Mouse (Mus musculus): ENCODE data around the gene Bid. TPM values are rescaled to one million over a fixed set of nuclear protein-coding genes. Genes with fewer than 3 reads are reported as not detected.

Gene Bid
- 10 to 100 TPM in 1 of 2 experiments, 1 to 10 TPM in 1; 9.4 to 10.4 TPM for total RNA-seq (2021)

- DNase-seq (ENCODE audit: low spot score in 2 of 2), result peak; percentile 74 to 82
- intact Hi-C loops (cut with DNase I), result no loop called here
Measured at GRCm38 (mm10) chr6:120916074-120916971, at the start of gene Bid. Bid (minus strand) TSS chr6:120916853.

DNA sequence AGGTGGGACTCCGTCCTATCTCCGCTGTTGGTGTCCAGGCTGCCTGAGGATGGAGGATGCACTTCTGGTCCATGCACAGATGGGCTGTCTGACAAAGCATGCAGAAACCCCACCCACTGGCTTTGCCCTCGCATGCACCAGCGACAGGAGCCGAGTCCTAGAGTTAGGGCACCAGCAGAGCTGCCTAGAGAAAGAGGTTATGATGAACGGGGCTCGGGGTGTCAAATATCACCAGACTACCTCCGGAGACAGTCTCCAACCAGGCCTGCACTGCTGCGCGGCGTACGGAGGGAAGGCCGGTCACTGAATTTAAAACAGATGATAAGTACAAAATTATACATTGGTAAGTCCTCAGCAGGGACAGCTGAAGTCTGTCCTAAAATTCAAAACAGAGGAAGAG lies 49.2 kb upstream of the Bid start:
- no peak for DNase-seq (ENCODE audit: low spot score in 2 of 2)
- intact Hi-C loops (cut with DNase I), result no loop called here

GRCm38 (mm10) chr6:120964179-120964578 lies 47.5 kb upstream of the Bid start:
- intact Hi-C loops (cut with DNase I), result no loop called here
- no peak for DNase-seq (ENCODE audit: low spot score in 2 of 2)

DNA sequence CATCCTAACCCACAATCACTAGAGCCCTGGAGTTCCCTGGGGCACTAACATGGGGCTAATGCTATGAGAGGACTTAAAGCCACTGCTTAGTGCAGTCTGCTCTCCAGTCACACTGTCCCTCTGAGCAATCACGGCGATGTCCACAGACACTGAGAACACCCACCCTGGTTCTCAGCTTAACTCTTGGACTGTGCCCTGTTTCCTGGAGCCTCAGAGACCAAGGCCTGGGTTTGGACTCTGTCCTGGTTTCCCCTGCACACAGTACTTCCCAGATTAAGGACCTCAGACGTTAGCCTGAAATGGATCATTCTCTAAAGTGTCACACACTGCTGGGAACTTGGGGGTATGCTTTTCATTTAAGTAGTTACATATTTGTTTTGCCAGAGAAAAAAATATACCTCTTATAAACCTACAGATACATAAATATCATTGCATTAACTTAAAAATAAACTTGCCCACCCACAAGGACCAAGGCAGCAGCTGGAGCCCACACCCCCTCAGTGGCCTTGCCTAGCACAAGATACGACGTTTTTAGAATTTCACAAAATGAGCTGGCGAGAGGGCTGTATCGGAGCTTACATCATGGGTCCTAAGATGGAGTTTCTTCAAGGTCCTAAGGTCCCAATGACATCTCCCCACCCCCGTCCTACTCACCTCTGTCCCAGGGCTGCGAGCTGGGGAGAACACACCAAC lies 43.8 kb upstream of the Bid start:
- DNase-seq (ENCODE audit: low spot score in 2 of 2), result peak in 1 of 2 experiments; percentile 72
- intact Hi-C loops (cut with DNase I), result no loop called here

GRCm38 (mm10) chr6:120957331-120957730 lies 40.7 kb upstream of the Bid start:
- DNase-seq (ENCODE audit: low spot score in 2 of 2), result no peak
- intact Hi-C loops (cut with DNase I), result no loop called here

- DNase-seq (ENCODE audit: low spot score in 2 of 2), result no peak
- intact Hi-C loops (cut with DNase I), result no loop called here
Measured at GRCm38 (mm10) chr6:120956259-120957161, 39.9 kb upstream of the Bid start.

- intact Hi-C loops (cut with DNase I), result no loop called here
- peak in 1 of 2 experiments; percentile 43 for DNase-seq (ENCODE audit: low spot score in 2 of 2)
Measured at GRCm38 (mm10) chr6:120955215-120955614, 38.6 kb upstream of the Bid start.

DNA sequence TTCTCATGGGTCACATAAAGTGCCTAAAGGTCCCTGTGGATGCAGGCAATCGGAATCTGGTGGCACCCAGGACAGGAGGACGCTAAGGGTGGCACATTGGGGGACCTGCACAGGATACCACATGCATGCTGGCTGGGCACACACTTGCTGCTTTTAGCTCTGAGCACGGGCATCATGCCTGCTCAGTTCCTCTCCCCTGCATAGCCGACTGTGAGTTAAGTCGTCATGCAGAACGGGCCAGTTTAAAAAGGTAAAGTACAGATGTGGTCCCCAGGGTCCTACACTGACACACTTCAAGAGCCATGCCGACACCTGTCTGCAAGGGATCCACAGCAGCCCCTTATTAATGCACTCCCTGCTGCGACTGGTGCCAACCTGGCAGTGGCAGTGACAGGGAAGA lies 37.6 kb upstream of the Bid start:
- no peak for DNase-seq (ENCODE audit: low spot score in 2 of 2)
- intact Hi-C loops (cut with DNase I), result no loop called here

GRCm38 (mm10) chr6:120952475-120952874 lies 35.8 kb upstream of the Bid start:
- no peak for DNase-seq (ENCODE audit: low spot score in 2 of 2)
- intact Hi-C loops (cut with DNase I), result no loop called here

DNA sequence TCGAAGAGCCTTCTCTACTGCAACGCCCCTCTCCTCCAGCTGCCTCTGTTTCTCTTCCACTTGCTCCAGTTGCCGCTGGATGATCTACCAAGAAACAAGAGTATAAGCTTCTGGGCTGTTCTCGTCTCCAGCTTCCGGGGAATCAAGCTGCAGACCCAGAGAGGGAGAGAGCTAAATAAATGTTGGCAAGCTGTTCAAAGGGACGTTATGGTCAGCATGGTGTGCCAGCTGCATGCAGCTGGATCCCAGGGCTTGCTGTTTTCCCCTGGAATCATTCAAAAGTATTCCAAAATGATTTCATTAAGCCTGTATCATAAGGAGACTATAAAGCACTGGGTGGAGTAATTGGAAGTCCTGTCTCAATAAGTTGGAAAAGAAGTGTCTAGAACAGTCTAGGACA lies 34.7 kb upstream of the Bid start:
- intact Hi-C loops (cut with DNase I), result no loop called here
- no peak for DNase-seq (ENCODE audit: low spot score in 2 of 2)

DNA sequence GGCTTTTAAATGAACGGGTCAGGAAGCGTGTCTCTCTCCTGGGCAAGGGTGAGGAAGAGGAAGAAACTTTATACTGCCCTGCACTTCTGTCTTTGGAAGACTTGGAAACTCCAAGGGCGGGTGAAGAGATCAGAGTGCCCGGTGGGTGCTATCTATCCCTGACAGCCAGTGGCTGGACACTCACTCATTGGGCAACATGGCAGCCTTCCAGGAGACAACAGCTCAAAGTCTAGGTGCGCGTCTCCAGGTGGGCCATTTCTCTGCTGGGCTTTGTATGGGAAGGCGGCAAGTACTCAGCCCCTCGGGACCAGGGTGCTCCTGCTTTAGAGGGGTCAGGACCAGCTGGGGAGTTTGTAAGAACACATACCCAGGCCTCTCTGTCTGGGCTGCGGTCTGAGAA lies 28.9 kb upstream of the Bid start:
- no peak for DNase-seq (ENCODE audit: low spot score in 2 of 2)
- intact Hi-C loops (cut with DNase I), result no loop called here

GRCm38 (mm10) chr6:120943964-120944363 lies 27.3 kb upstream of the Bid start:
- no peak for DNase-seq (ENCODE audit: low spot score in 2 of 2)
- intact Hi-C loops (cut with DNase I), result no loop called here

DNA sequence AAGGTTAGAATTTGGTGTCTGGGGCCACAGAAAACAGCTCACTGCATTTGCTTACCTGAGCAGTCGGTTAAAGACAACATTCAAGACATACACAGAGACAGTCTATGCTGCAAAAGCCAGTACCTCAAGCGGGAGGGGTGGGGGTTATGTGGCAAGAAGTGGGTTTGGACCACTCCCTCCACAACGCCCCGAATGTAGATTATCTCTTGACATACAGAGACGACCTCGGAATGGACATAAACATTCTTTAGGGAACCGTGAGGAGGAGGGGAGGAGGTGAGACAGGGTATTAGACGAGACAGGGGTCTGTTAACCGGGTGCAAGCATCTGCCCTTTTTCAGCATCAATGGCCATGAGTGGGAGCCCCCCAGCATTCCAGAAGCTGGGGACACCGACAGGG lies 26.9 kb upstream of the Bid start:
- intact Hi-C loops (cut with DNase I), result no loop called here
- DNase-seq (ENCODE audit: low spot score in 2 of 2), result no peak

- intact Hi-C loops (cut with DNase I), result no loop called here
Measured at GRCm38 (mm10) chr6:120943079-120943478, 26.4 kb upstream of the Bid start.

DNA sequence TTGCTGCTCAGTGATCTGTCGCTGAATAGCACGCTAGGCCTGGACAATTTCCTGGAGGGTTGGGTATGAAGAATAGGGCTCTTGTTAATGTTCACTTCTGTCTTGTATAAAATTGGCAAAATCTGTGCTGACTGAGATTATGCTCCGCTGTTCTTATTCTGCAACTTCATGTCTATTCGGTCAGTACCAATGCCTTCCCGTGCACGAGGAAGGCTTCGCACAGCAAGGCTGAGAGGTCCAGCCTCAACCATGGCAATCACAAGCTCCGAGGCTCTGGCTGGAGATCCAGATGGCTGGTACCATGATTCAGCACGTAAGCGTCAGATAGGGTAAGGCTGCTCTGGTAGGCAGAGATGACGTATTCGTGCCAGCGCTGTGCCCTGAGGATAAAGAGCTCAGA lies 24.9 kb upstream of the Bid start:
- peak; percentile 27 to 66 for DNase-seq (ENCODE audit: low spot score in 2 of 2)
- intact Hi-C loops (cut with DNase I), result no loop called here

More at GRCm38 (mm10) chr6:120943079-120943478, 26.4 kb upstream of the Bid start:
- no peak for DNase-seq (ENCODE audit: low spot score in 2 of 2)

- DNase-seq (ENCODE audit: low spot score in 2 of 2), result no peak
- intact Hi-C loops (cut with DNase I), result no loop called here
Measured at GRCm38 (mm10) chr6:120941084-120941481, 24.4 kb upstream of the Bid start.

DNA sequence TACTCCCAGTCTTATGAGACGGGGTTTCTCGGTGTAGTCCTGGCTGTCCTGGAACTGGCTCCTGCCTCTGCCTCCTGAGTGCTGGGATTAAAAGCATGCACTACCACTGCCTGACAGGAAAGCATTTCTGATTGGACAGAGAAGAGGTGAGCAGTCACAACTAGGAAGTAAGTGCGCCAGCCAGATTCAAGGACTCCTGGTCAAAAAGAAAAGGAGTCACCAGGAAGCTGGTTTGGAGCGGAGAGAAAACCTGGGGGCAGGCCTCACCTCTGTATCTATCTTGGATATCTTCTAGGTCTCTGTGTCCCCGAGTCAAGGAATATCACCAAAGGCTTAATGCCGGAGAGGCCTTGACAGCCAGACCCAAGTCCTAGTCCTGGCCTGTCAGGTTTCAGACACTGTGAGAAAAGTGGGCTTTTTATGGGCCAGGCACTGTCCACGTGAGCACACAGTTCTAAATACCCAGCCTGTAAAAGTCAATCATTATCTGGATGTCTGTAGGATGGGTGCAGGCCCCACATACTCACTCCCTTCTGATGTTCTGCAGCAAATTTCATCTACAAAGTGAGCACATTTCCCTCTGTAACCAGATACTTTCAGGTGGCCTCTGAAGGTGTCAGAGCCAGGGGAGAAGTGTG lies 23.9 kb upstream of the Bid start:
- no peak for DNase-seq (ENCODE audit: low spot score in 2 of 2)
- intact Hi-C loops (cut with DNase I), result no loop called here

GRCm38 (mm10) chr6:120939783-120940182 lies 23.1 kb upstream of the Bid start:
- no peak for DNase-seq (ENCODE audit: low spot score in 2 of 2)
- intact Hi-C loops (cut with DNase I), result no loop called here

DNA sequence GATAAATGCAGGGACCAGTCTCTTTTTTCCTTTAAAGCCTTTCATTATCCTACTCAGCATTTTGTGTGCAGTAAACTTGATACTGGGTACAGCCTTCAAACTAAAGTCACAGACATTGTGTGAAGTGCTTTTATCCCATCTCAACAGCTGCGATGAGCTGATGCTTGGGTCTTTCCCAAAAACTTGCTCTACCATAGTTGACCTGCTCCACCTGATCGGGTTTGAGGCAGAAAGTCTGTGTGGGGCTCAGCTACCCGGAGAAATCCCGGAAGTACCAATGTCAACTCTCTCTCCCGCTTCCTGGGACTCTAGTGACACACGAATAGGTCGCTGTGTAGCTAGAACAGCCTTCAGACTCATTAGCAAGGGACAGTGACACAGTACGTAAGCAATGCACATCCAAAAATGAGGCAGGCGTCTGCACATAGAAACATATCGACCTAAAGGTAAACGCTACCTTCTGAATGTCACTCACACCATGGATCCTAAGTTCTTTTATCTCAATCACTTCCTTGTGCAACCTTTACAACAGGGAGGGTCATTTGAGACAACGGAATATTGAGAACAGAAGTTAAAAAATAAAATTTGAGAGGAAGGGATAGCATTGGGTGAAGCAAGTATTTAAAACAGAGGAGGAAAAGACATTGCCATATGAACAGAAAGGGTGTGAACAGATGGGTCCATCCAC lies 22.3 kb upstream of the Bid start:
- intact Hi-C loops (cut with DNase I), result no loop called here
- DNase-seq (ENCODE audit: low spot score in 2 of 2), result no peak
